Mouse (Mus musculus) heart, adult 18-20 months (tissue): ENCODE data around the gene Gm27235. TPM values are rescaled to one million over a fixed set of nuclear protein-coding genes. Genes with fewer than 3 reads are reported as not detected.
"Not testable (repeated sequence)": the region's sequence is repeated elsewhere in the genome, so short reads cannot be mapped to it uniquely, and the experiment has no call there.

Experiments
- DNase-seq, 2 experiments: peaks; one replicate each; pipeline ENCODE4 v3.0.0; 2021 to 2022; ENCODE audit warnings: mixed read lengths in 1 of 2
- long read RNA-seq, 2 experiments: library from polyadenylated mRNA; stranded (forward); transcript quantifications; one replicate each; pipeline ENCODE4 v2.0.0; 2021
- total RNA-seq, 2 experiments: library from RNA; stranded (reverse); gene quantifications; 2 replicates each; pipeline ENCODE4 v1.2.3; 2021

Gm27235 gene
- total RNA-seq: not detected
- long read RNA-seq, experiment 1: 0 reads
- long read RNA-seq, experiment 2: 0 reads

DNA sequence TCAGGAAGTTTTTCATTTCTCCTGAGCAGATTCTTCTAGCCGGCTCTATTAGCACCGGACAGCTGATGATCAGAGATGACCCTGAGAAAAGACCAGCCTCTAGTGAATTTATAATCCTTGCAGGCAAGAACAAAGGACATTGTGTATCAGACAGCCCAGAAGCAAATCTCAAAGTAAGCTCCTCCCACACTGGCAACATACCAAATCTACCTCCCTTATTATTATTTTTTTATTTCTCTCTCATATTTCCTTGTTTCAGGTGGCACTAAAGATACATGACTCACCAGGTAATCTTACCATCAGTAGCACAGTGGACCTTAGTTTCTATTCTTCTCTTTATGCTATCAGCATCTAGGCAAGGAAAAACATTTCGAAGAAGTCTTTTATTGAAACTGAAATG, at the start of gene Gm27235, which contains the start of gene D730048I06Rik:
Gene Gm27235 (minus strand): TSS at position 101 of the 400 bp plus-strand sequence.
Gene D730048I06Rik (minus strand): TSS at position 112 of the 400 bp plus-strand sequence.
- no peak for DNase-seq

DNA sequence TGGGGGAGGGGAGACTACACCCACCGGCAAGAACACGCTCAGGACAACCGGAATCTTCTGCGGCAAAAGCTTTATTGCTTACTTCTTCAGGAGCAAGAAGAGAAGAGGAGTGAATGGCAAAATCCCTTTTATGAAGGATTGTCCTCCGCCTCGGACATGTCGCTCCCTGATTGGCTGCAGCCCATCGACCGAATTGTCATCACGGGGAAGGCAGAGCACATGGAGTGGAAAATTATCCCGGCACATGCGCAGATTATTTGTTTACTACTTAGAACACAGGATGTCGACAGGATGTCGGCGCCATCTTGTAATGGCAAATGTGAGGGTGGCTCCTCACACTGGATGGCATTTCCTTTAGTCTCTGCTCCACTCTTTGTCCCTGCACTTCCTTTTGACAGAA, 28.0 kb upstream of the Gm27235 start:
- not testable (repeated sequence) for DNase-seq

DNA sequence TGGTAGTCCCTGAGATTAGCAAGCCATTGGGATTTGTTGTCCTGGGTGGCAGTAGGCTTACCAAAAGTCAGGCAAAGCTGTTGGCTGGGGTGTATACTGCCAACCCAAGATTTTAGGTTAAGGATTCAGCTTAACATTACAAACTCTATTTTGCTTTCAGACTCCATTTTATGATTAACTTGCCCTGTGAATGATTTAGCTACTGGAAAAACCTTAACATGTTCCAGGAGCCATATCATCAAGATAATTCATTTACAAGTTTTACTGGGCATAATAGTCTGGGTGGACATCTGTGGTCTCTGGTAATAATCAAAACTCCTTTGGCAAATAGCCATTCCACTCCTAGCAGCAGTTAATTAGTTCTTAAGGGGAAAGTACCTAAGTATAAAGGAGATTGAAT, 8.2 kb upstream of the Gm27235 start:
- no peak for DNase-seq

DNA sequence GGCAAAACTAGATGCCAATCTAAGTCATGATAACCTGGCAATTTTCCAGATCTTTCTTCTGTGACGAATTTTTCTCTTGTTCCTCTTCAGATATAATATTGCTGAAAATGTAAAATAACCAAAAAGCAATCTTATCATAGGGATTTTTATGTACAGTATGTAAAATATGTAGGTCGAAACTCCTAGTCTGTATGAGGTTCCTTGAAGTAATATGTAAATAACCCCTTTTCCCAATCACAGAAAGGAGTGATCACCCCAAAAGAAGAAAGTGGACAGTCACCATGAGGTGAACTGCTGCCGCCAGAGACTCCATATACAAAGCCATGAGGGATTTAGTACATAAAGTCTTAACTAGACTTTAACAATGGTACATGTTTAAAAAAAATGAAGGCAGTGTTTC, 11.9 kb downstream of the Gm27235 start, which contains the start of gene Gm17727:
Gene Gm17727 (minus strand): TSS at position 101 of the 400 bp plus-strand sequence.
- no peak for DNase-seq

DNA sequence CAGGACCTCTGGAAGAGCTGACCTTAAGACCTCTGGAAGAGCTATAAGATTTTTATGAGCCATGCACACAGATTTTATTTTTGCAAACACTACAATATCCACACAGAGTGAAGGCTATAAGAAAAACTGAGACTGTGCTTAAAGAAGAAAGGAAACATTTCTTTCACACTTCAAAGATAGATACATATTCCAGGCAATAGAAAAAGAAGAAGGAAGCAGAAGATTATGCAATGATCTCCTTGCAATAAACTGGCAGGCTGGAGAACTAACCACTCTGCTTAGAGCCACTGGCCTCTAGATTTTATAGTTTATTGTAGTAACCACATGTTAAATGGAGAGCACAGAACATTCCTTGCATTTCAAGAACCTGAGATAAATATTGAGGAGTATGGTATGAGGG, 33.1 kb downstream of the Gm27235 start:
- DNase-seq: no peak

DNA sequence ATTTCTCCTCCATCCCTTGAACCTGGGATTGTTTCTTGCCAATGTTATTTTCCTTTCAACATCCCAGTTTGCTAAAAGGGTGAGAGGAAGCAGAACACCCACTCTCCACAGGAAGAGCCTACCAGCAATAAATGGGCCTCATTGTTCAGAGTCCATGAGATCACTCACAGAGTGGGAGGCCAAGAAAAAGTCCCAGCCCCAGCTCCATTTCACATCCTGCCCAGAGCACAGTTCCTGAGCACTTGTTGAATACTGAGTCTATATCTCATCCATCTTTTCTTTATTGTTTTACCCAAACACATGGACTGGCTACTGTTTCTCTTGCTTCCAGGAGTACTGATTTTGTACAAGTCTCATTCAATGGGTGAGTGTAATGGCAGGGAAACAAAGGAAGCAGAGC, 49.2 kb downstream of the Gm27235 start, which contains the start of gene Gm17677:
Gene Gm17677 (plus strand): TSS at position 301 of the 400 bp plus-strand sequence.
- no peak for DNase-seq

Other genes starting within 250 kb of the Gm27235 start
- gene Ddx25, start 231.6 kb downstream of the Gm27235 start, total RNA-seq: not detected
- 1 to 10 TPM; 6.1 to 6.8 TPM for gene Pus3, start 231.5 kb downstream of the Gm27235 start, total RNA-seq
- not detected for gene Pate2, start 219.8 kb downstream of the Gm27235 start, total RNA-seq
- gene Hyls1, start 219.7 kb downstream of the Gm27235 start, total RNA-seq: 1 to 10 TPM; 1.6 to 2.2 TPM
- gene Pate4, start 178.2 kb downstream of the Gm27235 start, total RNA-seq: not detected
- not detected for gene Pate3, start 141.9 kb downstream of the Gm27235 start, total RNA-seq
- gene Pate1, start 102.7 kb downstream of the Gm27235 start, total RNA-seq: not detected
- not detected for gene Gm17677, start 49.1 kb downstream of the Gm27235 start, total RNA-seq
- gene Gm17727, start 12.0 kb downstream of the Gm27235 start, total RNA-seq: not detected
- not detected for gene D730048I06Rik, start within 50 bp of the Gm27235 start, total RNA-seq
- gene 9230110F15Rik, start 54.0 kb upstream of the Gm27235 start, total RNA-seq: not detected
- not detected for gene 9230113P08Rik, start 118.3 kb upstream of the Gm27235 start, total RNA-seq